Mouse (Mus musculus) gonadal fat pad, adult 2 months (tissue): ENCODE measurements around the gene Kcnn3. TPM values are rescaled to one million over a fixed set of nuclear protein-coding genes. Genes with fewer than 3 reads are reported as not detected.

Source experiments
- DNase-seq: peaks from one replicate; pipeline ENCODE4 v3.0.0-alpha.2; 2012; ENCODE audit warnings: low read depth
- polyA plus RNA-seq: library from polyadenylated mRNA; depleted of rRNA; stranded (reverse); fragments of >200 nt; gene quantifications from 2 replicates; pipeline ENCODE4 v1.2.3, GENCODE M21; 2012; rRNA removed

Kcnn3 gene
- 1.5 and 2.6 TPM in 2 replicates for polyA plus RNA-seq

DNA sequence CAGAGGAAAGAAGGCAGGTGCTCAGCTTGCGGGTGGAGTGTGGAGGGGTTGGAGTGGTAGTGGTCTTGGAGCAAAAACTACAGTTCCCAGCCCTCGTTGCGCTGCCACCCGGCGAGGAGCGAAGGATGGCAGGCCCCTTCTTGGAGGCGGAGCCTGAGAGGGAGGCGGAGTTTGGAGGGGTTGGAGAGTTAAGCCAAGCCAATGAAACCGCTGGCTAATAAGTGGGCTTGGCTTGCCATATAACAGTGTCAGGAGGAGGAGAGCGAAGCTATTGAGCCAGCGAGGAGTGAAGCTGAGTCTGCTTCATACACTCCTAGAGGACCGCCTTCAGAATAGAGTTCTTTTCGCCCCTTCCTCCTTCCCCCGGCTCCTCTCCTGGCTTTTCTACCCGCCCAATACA, at the start of gene Kcnn3:
Kcnn3 (plus strand) TSS at position 271 of the 400 bp plus-strand sequence.
- DNase-seq, result peak; percentile 3

DNA sequence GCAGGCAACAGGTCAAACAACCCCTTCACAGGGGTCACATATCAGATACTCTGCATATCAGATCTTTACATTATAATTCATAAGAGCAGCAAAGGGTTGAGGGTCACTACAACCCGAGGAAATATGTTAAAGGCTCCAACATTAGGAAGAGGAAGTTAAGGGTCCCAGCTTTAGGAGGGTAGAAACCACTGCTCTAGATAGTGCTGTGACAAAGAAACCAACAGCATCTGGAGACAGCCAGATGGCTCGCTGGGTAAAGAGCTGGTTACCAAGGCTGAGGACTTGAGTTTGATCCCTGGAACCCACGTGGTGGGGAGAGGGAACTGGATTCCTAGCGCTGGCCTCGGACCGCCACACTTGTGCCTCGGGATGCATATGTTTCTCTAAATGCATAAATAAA, 47.7 kb upstream of the Kcnn3 start:
- no peak for DNase-seq

DNA sequence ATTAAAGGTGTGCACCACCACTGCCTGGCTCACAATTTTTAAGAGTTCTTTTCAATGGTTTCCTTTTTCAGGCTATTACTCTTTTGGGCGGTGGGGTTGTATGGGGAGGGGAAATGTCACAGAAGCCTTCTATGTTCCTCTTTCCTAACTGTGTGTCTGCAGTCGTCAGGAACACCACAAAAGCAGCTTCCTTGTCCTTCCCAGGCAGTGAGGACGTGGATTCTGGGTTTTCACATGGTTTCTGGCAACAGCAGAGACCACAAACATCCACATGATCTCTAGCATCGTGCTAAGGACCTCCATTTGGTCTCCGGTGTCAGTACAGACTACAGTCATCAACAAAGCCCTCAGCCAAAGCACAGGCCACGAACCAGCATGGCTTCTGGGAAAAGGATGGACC, 46.1 kb upstream of the Kcnn3 start:
- DNase-seq, result no peak

DNA sequence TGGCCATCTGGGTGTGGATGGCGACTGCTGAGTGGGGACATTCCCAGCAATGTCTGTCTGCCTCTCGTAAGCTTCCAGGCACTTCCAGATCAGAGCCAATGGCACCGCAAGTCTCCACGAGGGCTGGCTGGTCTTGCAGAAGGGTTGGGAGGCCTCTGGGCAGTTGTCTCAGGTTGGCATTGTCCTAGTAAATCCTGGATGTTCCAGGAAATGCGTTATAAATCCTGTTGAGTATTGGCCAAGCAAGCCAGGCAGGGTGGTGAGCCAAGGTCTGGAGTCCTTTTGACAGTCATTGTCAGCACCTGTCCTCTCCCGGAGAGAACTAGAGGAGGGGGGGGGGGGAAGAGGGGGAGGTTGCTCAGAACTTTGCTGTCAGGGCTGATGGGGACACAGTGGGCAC, 40.9 kb upstream of the Kcnn3 start:
- DNase-seq, result peak; percentile 65

DNA sequence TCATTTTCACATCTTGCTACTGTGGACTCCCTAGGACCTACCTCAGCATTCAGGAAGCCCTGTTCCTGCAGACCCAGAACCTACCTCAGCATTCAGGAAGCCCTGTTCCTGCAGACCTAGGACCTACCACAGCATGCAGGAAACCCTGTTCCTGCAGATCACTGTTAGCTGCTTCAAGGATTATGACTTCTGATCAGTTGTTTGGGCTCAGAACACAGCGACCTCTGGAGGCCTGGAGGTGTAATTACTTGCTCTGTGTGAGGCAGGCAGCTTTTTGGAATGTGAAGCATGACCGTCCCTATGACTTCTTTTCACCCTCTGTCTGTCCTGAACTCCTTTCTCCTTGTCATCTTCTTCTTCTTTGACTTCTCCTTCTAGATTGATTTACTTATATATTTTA, 38.5 kb upstream of the Kcnn3 start:
- DNase-seq, result no peak

DNA sequence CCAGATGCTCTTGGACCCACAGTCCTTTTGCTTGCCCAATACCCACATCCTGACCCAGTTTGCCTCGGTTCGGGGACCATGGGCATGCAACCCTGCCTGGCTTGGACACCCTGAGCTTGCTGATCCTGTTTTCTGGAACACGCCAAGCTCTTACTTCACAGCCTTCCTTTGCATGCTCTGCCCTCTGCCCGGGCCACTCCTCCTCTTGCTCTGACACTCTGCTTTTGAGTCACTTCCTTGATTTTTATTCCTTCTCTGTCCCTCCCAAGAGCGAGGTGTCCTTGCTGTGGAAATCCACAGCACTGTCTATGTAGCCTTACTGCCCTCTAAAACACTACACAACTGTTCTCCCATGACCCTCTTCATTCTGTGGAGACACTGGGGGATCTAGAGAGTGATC, 37.7 kb upstream of the Kcnn3 start:
- DNase-seq, result no peak

DNA sequence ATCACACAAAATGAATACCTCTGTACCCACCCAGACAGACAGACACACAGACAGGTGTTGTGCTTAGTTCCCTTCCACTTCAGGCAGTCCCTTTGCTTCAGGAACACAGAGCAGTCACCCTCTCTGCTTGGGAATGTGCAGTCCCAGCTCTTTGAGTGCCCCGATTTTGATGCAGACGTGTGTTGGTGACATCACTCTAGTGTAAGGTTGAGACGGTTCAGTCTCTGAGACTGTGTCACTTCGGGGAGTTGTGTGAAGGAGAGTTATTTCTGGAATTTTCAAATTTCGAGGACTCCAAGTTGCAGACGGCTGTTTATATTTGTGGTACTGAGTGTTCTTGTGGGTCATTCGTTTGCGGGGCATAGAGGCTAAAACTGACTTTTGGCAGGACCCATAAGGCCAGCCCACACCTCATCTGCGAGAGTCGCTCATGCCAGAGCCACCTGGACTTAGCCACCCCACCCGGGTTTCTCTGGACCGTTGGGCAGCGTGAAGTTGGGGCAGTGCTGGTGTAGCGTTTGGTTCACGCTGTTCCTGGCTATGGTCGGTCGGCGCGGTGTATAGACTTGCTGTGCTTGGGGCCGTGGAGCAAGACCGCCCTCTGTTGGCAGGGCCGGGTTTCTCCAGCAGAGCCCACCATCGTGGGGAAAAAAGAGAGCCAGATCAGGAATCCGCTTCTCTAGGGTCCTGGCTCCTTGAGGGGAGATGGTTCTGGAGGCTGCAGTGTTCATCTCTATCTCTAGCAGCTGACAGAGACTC, 35.0 kb upstream of the Kcnn3 start:
- DNase-seq, result no peak

DNA sequence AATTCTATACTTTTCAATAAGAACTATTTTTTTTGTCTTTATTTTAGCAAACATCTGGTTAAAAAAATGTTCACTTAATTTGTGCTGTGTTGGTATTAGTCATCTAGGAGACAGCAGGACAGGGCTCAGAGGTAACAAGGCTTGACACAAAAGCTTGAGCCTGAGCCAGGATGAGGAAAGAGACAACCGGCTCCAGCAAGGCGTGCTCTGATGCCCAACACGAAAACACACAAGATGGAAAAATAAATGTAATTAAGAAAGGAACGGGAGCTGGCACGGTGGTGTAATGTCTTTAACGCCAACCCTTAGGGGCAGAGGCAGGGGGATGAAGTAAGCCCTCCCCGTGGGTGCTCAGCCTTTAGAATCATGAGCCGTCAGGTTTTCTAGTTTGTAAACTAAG, 33.9 kb upstream of the Kcnn3 start:
- DNase-seq, result no peak

DNA sequence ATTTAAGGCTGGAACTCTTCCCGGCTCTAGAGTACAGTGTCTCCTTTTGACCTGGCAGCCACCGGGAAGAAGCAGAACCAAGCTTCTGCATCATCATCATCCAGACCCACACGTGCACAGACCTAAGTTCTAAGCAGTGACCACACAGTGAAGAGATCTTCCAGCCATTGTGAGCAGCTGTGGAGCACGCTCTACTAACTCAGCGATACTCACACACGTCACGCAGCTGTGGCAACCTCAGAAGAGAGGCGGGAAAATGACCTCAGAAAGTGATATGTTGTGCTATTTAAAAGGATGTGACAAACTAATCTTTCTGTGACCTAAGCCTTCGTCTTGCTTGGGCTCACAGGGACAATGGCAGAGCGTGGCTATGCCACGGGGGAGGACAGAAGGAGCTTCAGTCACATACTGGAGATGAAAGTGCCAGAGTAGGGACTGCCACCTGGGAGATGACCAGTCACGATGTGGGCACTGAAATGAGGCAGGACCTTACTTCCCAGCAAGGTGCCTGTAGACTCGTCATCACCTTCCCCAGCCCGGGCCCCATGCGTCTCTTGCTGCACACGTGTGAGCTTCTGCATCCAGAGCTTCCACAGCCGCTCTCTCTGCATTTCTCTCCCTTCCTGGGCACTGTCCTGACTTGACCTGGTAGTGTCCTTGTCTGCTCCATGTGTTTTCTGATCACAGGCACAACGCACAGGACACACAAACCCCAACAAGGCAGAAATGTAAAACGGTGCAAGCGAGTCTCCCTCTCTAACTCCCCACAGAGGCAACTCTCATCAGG, 32.9 kb upstream of the Kcnn3 start:
- no peak for DNase-seq

DNA sequence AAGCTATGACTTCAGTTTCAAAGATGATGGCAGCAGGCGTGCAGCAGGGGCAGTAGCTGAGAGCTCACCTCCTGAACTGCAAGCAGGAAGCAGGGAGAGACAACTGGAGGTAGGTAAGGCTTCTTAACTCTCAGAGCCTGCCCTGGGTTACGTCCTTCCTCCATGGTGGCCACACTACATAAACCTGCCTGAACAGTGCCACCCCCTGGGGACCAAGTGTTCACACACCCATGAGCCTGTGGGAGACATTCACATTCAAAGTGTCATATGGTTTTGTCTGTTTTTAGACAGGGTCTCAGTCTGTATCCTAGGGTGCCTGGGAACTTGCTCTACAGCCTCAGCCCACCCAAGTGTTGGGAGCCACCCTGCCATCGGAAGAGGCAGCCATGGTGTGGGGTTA, 29.2 kb upstream of the Kcnn3 start:
- no peak for DNase-seq

DNA sequence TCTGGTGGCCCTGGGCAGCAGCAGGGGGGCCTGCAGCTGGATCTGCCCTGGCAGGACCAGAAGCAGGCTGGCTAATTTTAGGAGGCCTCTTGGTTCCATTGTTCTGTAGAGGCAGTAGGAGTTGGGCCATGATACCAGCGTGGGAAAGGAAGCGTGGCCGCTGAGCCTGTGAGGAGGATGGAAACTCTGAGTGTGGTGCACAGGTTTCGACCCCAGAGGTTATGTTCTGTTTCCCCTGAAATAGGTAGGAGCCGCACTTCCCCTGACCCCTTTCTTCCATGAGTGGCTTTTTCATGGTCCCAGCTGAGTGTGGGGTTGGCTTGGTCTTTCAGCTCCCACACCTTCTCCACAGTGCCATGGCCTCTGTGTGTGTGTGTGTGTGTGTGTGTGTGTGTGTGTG, 28.4 kb upstream of the Kcnn3 start:
- DNase-seq, result no peak

DNA sequence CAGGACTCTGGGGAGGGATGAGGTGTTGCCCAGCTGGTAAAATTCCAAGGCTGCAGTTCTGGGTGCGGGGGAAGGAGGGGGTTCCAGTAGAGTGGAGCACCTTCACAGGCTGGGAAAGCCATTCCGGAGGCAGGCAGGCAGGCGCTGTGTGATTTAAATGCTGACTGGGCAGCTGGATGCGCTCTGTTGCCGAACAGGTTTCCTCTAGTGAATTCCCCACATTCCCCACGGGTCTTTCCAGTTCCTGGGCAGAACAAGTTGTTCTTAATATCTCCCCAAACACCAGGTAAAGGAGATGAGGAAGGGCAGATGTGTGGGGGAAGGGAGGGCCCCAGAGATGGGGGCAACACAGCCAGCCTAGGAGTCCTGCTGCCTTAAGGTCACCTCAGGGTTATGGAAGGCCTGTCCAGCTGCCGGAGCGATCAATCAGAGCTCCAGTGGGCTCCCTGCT, 27.2 kb upstream of the Kcnn3 start:
- DNase-seq, result no peak

DNA sequence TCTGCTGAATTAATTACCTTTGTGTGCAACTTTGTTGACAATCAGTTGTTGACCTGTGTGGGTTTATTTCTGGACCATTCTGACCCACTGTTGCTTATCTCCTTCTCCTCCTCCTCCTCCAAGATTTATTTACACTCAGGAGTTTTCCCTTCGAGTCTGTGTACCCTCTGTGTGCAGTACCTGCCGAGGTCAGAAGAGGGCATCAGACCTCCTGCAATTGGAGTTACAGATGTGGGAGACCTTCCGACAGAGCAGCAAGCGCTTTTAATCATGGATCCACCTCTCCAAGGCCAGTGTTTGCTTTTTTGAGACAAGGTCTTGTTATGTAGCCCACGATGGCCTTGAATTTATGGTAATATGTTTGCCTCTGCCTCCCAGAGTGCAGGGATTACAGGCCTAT, 25.3 kb upstream of the Kcnn3 start:
- no peak for DNase-seq

DNA sequence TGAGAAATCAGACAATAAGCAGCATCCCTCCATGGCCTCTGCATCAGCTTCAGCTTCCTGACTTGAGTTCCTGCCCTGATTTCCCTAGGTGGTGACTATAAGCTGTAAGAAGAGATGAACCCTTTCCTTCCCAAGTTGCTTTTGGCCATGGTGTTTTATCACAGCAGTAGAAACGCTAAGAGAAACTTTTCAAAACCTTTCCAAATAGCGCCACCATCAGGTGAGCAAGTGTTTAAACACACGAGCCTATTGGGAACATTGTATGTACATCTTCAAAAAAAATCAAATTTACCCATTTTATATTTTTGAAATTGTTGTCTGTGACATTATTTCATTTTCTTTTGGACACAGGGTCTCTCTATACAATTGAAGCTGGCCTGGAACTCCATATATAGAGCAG, 23.6 kb upstream of the Kcnn3 start:
- DNase-seq, result no peak

DNA sequence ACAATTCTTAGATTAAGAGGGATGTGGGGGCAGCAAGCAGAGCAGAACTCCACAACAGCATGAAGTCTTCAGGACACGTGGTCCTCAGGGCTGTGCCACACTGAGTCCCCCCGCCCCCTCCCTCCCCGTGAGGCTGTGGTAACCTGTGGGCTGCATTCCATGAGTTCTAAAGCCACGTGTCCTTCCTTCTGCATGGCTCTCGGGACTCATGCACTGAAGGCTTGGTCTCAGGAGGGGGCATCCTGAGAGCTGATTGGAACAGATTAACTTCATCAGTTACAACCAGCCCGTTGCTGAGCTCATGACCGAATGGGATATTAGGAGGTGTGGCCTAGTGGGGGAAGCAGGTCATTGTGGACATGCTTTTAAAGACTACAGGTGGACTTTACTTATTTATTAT, 20.3 kb upstream of the Kcnn3 start:
- DNase-seq, result no peak

DNA sequence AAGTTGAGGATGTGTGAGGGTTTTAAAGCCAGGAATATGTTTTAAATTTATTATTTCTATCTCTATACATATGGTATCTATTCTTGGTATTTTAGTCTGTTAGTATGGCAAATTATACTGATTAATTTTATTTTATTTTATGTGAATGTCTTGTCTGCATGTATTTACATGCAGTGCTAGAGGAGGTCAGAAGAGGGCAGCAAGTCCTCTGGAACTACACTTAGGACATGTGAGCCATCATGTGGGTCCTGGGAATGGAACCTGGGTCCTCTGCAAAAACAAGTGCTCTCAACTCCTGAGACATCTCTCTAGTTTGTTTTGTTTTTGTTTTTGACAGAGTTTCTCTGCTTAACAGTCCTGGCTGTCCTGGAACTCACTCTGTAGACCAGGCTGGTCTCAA, 18.5 kb upstream of the Kcnn3 start:
- no peak for DNase-seq

DNA sequence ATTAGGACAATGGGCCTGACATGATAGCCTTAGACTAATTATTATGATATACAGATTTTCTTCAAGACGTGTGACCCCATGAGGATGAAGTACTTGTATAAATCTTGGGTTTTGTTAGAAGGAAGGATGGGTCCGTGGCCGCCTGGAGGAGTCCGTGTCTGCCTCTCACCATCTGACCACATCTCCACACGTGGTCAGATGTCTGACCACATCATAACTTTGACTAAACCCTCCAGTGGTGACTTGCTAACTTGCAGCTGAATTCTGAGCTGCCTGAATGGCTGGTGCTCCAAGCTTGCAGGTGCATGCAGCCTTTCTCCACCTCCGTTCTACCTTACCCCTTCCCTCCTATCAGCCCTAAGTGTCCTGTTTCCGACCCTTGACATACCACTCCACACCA, 17.4 kb upstream of the Kcnn3 start:
- DNase-seq, result no peak

DNA sequence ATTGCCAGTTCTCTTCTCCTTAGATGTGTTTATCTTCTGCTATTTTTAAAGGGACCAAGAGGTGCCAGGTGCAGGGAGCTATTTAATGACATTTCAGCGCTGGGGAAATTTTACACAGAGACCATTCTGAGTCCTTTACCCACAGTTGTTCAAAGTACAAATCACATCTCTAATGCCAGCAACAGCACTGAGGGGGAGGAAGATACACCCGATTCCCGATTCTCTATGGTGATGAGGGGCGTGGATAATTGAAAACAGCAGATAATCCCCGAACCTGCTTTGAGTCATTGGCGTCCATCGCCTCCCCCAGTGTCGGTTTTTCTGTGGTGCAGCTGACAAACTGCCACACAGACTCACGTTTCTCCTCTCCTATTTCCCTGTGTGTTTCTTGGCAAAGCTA, 11.9 kb upstream of the Kcnn3 start:
- no peak for DNase-seq

DNA sequence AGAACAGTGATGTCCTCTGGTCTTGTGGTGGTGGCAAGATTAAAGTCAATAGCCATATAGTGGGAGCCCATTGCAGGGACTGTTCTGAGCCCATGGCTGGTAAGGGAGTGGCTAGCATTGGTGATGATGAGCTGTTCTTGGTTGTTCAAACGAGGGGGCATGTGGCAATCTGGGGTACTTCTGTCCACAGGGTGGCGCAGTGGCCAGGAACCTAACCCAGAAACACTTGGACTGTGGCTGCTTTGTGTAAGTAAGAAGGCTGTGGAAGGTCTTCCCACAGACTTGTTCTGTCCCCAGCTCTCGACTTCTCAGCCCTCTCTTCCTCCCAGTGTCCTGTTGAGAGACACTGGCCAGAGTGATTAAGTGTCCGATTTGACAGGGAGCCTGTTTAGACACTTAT, 9.0 kb upstream of the Kcnn3 start:
- DNase-seq, result no peak

DNA sequence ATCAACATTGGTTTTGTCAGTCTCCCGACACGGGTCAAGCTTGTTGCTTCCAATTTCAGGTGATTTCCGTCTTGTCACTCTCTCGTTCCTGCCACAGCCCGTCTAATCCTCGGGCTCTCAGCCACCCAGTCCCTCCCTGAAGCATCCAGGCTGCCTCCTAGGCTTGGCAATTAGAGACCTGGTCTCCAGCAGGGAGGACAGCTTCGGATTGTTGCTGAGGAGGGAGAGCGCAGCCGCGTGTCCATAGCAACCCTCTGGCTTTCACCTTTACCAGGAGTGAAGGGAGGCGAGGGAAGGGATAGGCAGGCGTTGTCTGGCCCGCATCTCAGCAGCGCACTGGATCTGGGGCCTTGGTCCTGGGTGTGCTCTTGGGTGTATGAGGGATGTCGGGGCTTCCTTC, 8.6 kb upstream of the Kcnn3 start:
- DNase-seq, result no peak

DNA sequence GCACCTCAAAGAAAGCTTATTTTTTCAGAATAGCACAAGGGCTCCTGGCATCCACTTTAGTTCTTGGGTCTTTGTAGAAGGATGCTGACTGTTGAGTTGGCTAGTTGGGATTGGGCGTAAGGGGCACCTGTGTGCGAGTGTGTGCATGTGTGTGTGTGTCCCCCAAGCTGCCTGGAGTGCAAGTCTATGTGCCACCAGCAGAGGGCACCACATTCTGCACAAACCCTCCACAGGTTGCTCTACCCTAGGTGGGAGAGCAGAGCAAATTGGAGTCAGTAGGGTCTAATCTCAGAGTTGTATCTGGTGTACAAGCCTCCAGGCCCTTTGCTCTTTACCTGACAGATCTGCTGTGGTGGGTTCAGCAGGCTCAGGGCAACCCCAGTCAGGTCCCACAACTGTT, 7.7 kb upstream of the Kcnn3 start:
- no peak for DNase-seq

DNA sequence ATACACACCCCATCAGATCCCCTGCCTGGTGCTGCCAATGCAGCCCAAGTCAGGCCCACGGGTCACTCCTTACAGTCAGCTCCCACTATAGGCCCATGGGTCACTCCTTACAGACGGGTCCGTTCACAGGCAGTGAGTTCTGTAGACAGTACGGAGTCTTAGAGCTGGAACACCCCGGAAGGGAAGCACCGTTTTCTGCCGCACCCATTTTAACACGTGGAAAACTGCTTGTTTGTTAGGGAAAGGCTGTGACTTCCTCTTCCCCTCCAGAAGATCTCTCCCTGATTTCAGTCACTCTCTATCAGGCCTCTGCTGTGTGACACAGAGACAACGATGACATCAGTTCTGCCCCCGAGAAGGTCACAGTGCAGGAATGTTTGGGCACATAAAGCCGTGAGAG, 4.5 kb upstream of the Kcnn3 start:
- DNase-seq, result no peak

DNA sequence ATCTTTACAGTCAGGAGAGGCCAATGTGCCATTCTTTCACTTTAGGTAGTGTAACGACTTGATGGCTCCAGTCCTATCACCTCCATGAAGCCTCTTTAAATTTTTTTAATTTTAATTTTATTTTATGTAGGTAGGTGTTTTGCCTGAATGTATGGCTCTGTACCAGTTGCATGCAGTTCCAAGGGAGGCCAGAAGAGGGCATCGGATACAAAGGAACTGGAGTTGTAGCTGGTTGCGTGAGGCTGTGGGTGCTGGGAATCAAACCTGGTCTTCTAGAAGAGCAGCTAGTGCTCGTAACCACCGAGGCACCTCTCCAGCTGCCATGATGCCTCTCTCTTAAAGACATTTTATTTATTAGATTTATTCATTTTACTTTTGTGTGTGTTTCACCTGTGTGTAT, 3.6 kb upstream of the Kcnn3 start:
- no peak for DNase-seq
